Mouse (Mus musculus) common myeloid progenitor, adult 5-6 weeks (primary cell): ENCODE data around the gene Skor1. TPM values are rescaled to one million over a fixed set of nuclear protein-coding genes. Genes with fewer than 3 reads are reported as not detected.

Experiments
- ATAC-seq: replicated peaks from 2 replicates; pipeline ENCODE4 v1.8.0; 2016; ENCODE audit warnings: low read depth, mild to moderate bottlenecking, moderate TSS enrichment, inconsistent platforms; ENCODE audit not compliant: poor library complexity, severe bottlenecking
- total RNA-seq: library from RNA; stranded (forward); fragments of 200-1000, 187-1606 nt; gene quantifications from 2 replicates; pipeline ENCODE4 v1.2.3, GENCODE M21; 2017

Gene Skor1
- not detected in 2 replicates for total RNA-seq

DNA sequence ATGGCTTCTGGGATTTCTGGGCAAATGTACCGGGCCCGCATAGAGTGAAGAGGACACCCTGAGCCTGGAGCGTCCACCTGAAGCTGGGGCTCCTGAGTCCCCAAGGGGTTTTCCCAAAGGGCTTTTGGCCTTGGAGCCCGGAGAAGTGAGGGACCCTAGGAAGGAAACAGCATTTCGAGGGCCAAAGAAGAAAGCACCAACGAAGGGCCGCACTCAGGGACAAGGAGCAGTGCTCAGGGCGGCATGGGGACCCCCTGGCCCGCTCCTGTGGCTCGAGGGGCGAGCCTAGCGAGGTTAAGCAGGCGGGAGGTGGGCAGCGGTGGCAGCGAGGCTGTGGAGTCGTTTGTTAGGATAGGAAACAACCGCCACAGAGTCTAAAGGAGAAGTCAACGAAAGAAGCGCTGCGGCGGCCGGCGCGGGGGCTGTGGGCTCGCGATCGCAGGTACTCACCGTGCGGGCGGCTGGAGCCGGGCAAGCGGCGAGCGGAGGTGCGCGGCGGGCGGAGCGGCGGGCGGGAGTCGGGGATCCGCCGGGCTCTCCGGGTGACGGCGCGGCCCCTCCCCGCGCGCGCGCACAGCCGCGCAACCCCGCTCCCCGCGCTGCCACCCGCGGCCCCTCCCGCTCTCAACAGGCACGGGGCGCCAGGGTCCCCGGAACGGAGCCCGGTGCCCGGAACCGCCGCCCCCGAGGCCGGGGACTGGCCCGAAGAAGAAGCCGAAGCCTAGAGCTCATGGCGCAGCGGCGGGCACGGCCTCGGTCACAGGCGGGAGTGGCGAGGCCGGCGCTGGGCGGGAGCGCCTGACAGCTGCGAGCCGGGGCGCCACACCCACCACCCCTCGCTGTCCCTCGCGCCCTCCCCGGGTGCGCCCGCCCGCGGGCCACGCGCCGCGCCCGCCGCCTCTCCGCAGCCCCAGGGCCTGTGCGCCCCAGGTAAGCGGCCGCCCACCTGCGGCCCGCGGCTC is at the start of gene Skor1:
Gene Skor1 (minus strand): TSS at position 552 of the 962 bp plus-strand sequence.
- ATAC-seq = no peak

DNA sequence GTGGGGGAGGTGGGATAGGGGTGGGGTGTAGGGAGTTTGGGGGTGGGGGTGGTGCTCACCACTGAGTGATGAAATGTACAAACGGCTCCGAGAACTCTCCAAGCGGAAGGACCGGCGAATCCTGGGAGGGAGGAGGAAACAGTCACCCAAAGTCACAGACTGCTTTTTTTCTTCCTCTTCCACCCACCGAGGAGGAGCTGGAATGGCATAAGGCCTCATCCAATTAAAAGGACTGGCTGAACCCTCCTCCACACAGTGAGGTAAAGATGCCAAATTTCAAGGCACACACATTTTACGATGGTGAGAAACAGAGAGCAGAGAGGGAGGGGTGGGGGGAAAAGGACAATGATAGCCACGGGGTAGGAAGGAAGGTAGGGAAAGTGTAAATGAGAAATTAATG is 48.5 kb upstream of the Skor1 start:
- no peak for ATAC-seq

DNA sequence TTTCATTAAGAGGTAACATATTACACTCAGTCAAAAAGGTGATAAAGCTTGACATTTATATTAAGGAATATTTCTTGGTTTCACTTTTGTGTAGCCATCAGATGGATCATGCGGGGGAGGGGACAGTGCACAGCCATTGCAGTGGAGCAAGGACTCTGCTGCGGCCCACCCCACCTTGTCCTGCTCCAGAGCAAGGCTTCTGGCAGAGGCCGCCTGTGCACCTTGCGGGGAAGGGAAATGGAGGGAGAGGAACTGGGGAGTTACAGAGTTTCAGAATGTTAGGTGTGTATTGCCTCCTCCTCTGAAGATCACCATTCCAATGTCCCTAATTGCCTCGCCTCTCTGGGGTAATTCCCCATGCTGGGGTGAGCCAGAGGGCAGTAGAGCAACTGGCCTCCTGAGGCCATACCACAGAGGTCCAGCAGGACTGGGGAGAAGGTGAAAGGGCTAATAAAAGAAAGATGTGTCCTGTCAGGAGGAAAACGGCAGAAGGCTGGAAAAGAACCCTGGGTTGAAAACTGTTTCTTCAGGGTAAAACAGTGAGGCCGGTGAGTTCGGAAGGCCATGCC is 47.4 kb upstream of the Skor1 start:
- ATAC-seq = no peak

DNA sequence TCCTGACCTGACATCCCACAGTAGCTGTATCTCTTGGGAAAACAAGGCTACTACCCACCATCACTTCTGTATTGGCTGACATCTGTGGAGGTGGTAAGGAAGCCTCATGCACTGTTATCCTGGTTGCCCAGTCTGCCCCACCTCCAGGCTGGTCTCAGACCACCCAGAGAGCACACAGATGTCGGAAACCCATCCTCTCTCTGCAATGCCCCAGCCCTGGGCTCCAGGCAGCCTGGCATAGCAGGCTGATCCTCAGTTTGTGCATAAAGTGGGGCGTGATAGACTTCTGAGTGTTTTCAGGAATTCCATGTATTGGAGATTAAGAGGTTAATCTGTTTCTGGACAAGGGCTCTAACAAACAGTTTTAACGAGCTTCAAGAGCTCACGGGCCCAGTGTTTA is 46.8 kb upstream of the Skor1 start:
- no peak for ATAC-seq

DNA sequence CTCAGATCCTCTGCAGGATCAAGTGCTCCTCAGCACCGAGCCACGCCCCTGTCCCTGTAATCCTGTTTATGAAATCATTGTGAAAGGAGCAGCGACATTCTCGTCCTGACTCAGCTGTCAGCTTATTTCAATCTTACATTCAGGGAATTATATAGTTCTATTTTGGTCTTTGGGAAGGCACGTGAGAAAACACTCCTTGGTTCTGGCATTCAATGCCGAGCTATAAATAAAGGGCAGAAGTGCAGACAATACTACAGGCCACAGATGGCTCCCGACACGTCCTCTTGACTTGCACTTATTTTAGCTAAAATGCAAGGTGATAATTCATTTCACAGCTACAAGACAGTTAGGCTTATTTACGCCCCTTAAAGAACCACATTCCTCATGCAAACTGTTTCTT is 46.0 kb upstream of the Skor1 start:
- ATAC-seq = no peak

DNA sequence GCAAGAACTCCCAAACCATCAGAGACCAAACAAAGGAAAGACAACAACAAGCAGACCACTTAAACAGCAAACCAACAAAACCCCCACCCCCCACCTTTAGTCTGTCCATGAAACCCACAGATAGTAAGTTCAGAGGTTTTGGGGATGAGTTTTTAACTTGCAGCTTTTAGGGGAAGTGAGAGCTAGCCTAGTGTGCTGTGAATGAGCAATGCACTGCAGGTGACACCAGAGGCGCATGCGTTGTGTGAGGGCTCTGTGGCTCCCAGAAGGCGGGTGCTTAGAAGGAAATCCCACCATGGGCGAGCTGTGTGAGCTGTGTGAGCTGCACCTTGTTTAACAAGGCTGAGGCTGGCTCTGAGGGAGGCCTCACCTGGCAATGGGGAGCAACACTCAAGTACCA is 44.0 kb upstream of the Skor1 start:
- no peak for ATAC-seq

DNA sequence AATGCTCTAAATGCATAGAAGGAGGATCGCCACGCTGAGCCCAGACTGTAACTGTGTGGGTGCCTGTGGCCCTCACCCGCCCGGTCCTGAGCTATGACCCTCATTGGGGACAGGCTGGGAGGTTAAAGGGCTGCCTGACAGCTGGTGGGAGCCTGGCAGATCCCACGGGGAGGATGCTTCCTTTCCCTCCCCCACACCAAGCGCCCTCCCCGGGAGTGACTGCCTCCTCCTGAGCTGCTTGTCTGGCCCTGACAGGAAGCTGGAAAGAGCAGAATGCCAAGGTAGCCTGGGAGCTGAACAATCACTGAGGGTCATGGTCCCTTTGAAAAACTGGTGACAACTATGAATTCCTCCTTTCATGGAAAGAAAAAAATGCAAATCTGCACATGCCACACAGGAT is 38.5 kb upstream of the Skor1 start:
- ATAC-seq = no peak

DNA sequence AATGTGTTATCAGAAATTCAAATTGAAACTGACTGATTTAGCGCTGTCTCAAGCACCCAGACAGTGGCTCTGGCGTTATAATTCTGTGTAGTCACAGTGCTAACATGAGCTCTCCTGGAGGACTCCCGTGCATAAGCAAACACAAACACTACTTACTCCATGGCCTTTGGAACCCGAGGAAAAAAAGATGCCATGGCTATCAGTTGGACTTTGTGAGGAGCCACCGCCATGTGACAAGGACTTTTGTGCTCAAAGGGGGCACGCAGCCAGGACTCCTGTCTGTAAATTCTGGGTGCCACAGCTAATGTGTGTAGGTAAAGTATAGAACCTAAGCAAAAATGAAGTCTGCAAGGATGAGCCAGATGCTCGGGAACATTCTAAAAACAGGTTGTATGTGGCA is 36.5 kb upstream of the Skor1 start:
- ATAC-seq = no peak

DNA sequence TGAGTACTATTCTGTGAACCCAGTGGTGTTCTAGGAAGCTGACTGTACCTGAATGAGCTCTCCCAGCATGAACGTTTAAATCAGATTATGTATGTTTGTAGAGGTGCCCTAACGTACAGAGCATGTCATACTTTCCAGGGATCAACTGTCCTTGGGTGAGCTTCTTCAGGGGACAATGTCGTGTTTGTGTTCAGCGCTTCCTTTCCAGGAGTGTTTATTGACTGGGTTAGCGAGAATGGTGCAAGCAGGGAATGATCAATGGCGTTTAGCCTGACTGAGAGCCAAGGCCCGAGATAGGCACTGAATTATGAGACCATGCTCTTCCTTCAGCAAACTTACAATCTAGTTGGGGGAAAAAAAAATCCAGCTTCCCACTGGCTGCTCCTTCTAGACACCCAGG is 35.1 kb upstream of the Skor1 start:
- ATAC-seq = no peak

DNA sequence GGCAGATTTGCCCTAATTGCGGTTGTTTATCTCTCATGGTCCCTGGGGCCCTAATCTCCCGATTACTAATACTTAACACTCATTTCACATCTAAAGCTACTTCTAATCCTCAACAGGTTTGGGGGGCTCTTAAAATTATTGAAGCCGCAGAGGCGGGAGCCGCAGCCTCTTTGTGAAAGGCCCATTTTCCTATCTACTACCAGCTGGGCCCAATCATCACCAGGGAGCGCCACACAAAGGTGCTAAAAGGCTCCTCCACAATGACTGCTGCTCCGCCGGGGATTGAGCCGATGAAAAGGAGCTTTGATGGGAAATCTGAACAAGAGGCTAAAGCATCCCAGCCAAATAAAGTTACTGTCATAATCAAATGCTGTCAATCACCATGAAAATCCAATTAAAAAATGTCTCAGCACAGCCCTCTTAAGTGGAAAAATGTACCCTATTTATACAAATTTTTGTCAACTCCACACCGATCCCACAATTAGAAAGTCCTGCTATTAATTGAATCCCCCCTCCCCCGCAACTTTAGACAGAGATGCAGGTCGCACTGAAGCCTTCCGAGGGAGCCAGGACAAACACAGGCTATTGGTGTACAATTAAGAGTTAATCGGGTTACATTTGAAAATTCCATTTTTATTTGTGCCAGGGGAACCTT is 33.7 kb upstream of the Skor1 start:
- ATAC-seq = no peak

DNA sequence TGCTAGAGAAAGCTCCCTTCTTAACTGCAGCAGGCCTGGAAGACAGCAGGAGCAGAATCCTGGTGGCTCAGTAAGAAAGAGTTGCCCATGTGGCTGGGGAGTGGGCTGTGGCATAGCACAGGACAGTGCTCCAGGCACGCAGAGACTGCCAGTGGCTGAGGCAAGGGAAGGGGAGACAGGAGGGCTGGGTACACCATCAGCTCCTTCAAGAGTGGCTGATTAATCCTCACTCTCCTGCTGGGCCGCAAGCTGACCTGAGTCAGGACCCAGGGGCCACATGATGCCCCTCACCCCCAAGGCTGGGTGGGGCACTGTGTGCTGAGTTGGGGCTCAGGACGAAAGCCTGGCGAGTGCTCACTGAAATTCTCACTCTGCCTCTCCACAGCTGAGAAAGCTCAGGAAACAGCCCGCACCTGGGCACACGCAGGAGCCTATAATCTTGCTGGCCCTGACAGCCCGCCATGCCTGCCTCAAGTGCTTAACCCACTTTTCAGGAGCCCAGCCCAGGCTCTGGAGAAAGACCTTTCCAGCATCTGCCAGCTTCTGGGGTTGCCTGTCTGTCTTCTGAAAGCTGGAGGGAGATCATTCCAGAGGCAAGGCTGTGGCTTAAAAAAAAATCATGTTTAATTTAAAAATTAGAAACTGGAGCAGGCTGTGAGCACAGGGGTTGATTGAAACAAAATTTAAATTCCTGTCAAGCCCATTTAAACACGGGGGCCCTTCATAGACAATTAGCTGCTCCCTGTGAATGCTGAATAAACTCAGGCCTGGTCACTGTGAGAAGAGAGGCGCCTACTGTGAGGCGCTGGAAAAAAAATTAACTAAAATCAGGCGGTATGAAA is 32.8 kb upstream of the Skor1 start:
- no peak for ATAC-seq

DNA sequence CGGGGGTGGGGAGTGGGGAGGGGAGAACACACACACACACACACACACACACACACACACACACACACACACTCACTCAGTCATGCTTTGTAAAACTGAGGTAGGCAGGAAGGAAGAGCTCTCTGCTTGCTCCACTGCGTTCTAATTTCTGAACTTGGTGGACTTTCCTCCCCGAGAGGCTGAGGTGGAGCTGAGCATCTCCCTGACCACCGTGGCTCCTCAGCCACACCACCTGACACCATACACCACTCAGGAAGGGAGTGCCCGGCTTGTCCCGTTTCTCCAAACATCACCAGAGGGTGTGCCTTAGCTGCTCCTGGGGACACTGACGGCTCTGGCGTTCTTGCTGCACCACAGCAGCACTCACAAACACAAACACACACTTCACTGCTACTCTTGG is 29.5 kb upstream of the Skor1 start:
- ATAC-seq = no peak

DNA sequence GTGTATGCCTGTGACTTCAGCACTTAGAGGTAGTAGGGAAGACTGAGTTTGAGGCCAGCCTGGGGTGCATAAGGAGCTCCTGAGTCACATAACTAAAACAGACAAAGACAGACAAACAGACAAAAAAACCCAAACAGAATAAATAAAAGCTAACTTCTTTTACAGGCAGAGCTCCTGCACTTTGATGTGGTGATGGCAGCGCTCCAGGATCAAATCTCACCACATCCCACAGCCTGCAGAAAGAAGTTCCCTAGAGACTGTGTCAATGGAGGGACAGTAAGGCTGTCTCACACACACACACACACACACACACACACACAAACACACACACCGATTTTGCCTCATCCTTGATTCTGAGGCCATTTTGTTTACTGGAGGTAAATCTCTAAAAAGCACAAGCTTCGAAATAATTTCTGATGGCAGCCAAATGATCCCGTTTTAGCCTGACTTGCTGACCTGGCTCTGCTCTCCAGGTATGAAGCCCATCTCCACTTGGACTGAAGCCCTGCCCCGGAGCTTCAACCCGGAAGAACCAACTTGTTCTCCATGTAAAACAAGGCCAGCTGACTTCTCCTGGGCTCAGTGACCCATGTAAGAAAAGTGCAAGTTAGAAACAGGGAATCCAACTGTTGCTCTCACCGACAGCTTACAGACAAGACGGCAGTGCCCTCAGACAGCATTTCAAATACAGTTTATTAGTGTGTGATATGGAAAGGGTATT is 25.4 kb upstream of the Skor1 start:
- ATAC-seq = no peak

DNA sequence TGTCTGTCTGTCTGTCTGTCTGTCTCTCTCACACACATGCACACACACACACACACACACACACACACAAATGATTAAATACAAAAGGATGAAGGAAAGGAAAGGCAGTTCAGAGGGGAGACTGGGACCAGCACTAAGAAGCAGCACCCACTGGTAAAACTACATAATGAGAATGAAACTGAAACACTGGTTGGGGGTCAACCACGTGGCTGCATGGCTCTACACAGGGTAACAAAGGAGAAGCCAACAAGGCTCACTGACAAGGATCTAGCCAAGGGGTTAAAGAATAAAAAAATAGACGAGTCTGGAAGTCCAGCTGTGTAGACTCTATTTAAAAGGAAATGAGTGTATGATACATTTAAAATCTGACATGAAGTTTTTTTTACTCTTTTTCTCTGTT is 23.2 kb upstream of the Skor1 start:
- no peak for ATAC-seq

DNA sequence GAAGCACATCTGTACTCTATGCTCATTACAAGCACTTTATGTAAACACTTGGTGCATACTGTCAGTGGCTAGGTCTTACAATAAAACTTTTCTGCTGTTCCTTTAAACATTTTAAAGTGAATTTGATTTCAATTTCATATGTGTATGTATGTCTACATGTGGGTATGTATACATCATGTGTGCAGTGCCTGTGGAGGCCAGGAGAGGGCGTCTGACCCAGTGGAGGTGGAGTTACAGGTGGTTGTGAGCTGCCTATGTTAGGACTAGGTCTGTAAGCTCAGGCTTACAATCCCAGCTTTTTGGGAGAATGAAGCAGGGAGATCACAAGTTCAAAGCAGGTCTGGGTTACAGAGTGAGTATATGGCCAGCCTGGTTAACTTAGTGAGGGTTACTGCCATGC is 20.4 kb upstream of the Skor1 start:
- no peak for ATAC-seq

DNA sequence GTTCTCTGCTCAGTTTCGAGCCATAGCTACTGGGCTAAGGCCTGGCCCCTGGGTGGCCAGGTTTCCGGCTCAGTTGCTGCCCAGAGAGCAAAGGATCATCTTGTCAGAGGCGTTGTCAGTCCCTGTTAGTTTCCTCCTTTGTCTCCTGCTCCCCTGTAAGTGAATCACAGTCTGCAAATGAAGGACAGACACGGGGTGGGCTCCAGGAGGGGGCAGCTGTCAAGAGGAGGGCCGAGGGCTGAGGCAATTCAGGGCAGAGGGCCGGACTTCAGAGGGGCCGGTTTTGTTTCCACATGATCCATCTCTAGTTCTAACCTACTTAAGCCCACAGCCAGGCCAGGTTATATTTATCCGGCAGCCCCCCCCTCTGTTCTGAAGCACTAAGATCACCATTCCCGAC is 16.3 kb upstream of the Skor1 start:
- ATAC-seq = no peak

DNA sequence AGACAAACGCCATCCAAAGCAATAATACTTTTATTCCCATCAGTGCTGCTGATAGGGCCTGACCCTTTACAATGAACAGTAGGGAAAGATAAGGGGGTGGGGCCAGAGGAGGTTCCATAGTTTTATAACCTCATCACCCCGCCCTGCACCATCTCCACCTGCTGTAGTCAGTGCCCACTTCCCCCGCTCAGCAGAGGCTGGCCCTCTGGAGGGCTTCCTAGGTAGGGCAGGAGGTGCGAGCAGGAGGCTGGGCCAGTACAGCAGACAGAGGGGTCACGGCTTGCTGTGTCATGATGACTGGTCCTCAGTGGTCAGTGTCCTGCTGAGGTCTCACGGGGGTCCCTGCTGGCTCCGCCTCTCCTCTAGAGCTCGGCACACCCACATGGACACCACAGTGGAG is 15.0 kb upstream of the Skor1 start:
- ATAC-seq = no peak; the same call in 1 of the 2 replicates

DNA sequence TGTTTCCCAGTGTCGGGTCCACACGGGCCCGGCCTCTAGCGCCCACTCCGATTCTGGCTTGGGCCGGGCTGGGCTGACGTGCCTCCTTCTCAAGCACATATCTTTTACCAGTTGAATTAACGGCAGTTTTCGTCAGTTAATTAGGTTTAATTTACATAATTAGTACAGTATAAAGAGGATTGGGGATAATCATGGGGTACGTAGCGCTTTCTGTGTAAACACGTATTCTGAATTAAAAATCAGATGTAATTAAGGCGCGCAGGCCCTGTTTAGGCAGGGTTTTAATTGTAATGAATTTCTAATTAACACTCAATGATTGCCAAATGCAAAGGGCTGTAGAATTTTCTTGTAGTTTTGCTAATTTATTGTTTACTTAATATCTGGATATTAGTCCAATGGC is 3.2 kb upstream of the Skor1 start:
- no peak for ATAC-seq

DNA sequence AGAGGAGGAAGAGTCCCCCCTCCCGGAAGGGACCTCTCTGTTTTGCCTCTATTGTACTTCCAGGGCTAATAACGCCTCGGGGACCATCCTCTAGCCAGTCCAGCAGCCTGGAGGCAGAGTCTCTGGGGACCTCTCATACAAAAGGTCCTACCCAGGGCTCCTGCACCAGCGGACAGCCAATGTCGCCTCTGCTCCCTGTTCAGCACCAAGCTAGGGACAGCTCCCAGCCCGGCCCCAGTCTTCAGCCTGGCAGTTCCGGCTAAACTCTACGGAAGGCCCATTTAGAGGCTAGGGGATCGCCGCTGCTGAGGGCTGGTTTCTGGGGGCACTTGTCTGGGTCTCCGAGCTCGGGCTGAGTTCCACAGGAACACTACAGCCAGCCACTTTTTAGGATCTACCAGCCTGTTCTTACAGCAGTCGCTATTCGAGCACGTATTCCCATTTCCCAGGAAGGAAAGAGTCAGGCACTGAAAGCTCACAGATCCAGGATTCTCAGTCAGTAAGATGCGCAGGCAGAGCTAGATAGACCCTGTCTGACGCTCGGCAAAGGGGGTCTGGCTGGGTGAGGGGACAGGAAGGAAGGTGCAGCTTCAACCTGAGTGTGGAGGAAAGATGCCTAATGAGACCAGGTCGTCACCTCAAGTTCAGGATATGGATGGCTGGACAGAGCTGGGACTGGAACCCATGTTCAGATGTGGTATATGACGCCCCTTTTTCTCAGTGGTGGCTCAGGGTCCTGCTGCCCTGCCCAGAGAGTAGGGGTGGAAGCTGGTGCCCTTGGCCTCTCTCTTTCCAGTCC is 2.5 kb upstream of the Skor1 start:
- peak; percentile 91 for ATAC-seq
